Mouse (Mus musculus) heart, postnatal 0 days (tissue): Measurements from ENCODE around the gene Gm49373.

Experiments used
- CTCF ChIP-seq: IDR thresholded peaks from 2 replicates; pipeline ENCODE4 v1.5.1; 2016; ENCODE audit warnings: antibody characterized with exemption, control low read depth, low read depth
- EP300 ChIP-seq: IDR thresholded peaks from 2 replicates; pipeline ENCODE4 v1.6.1; 2016; ENCODE audit warnings: antibody characterized with exemption, low read depth

DNA sequence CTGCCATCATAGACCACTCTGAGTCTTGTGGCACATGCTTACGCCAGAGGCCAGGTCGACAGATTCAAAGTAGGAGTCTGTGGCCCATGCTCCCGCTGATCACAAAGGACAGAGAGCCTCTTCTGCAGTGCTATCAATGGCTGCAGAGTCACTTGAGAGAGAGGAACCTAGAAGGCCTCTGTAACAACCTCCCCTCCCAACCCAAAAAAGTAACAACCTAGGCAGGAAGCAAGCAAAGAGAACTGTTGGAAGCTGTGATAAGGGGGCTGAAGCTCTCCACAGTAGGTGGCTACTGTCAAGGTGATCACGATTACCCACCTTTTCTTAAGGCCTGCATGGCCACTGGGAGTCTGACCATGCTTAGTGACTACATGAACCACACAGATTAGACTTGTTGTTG lies 29.3 kb downstream of the Gm49373 start:
- TF ChIP-seq CTCF (no peak), EP300 (no peak)
